Mouse (Mus musculus): ENCODE data around the gene Cavin3.

GRCm38 (mm10) chr7:105497881-105498280 is 15.8 kb upstream of the Cavin3 start:
- TF ChIP-seq CTCF (IDR thresholded peaks at IDR 0.05; ENCODE audit: insufficient read depth, low read depth, low read length) (no peak), POLR2A (IDR thresholded peaks at IDR 0.05; ENCODE audit: insufficient read depth, low read depth, low read length) (no peak)
